Mouse (Mus musculus): ENCODE data around the gene Wdr92.
A peak's percentile ranks its signal among the peaks of the same experiment; 100 is the strongest.

DNA sequence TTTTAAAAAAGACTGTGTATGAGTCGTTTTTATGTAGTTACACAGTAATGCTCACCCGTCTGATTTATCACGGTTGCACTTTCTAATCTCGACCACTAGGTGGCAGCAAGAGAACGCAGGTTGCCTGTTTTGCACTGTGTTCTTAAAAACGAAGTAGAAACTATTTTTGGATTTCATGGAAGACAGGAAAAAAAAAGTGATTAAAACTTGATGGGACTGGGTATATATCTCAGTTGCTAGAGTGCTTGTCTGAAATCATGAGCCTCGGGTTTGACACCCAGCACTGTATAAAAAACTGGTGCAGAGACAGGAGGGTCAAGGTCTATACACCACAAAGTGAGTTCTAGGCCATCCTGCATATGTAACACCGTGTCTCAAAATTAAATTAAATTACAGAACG is 98.1 kb downstream of the Wdr92 start:
- no peak for TF ChIP-seq POLR2A (IDR thresholded peaks at IDR 0.05; ENCODE audit: extremely low read depth, insufficient read depth, low read length)
- peak; percentile 61 for TF ChIP-seq CTCF (IDR thresholded peaks at IDR 0.05; ENCODE audit: low read depth, low read length)

Measured in liver, adult 2 months (tissue).